Mouse (Mus musculus): ENCODE measurements at regions not wholly inside any gene's neighbourhood (a gene's known extent, or its start where the extent isn't known, plus 50 kb on each side); places are given as distances from the start of the nearest gene placed in this dataset.

- TF ChIP-seq CTCF (IDR thresholded peaks at IDR 0.05; ENCODE audit: low read depth) (no peak), EP300 (IDR thresholded peaks at IDR 0.05; ENCODE audit: low read depth) (no peak)
Observed at GRCm38 (mm10) chr10:68344211-68344610, 65.7 kb upstream of the Arid5b start.
